Mouse (Mus musculus) mammary gland, adult 2 months (tissue): Measurements from ENCODE around the gene Ppp1r12a. TPM values are rescaled to one million over a fixed set of nuclear protein-coding genes. Genes with fewer than 3 reads are reported as not detected.

Source experiments
- polyA plus RNA-seq: library from polyadenylated mRNA; depleted of rRNA; stranded (reverse); fragments of >200 nt; gene quantifications from 2 replicates; pipeline ENCODE4 v1.2.3, GENCODE M21; 2012; ENCODE audit warnings: low replicate concordance; rRNA removed

The Ppp1r12a gene
- polyA plus RNA-seq = 15.0 and 23.6 TPM in 2 replicates

DNA sequence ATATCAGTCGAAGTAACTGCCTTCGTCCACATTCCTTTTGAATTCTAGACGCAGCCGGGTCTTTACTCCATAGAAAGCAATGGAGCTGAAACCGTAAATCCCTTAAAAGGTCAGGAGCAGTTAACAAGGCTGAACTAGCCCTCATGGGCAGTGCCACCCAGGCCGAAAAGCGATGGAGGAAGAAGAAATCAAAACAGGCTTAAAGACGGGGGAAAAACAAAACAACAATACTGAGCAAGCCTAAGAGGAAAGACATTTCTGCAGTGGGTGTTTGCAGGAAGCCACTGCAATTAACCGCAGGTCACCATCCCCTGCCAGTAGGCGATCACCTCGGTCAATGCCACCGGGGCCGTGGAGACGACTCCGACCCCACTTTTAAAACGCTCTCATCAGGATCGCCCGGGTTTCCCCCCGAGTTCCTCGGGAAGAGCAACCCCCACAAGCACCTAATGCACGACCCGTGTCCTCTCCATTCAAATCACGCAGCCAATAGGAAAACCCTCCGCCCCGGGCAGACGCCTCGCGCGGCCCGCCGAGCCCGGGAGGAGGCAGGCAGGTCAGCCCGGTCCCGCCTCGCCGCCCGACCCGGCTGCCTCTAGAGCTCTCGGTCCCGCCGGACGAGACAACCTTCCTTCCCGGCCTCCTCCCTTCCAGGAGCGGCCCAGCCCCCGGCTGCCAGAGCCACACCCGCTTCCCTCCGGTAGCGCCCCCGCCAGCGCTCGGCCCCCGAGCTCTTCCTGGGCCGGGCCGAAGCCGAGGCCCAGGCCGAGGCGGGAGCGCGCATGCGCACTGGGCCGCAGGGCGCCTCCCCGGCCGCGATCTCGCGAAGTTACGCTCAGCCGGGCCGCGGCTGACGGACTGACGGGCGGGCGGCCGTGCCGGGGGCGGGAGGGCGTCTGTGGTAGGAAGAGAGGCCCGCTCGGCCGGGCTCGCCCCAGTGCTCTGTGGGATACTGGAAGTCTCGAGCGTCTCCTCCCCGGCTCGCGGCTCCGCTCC, at the start of gene Ppp1r12a:
Gene Ppp1r12a (plus strand): TSS at position 933 of the 996 bp plus-strand sequence.

DNA sequence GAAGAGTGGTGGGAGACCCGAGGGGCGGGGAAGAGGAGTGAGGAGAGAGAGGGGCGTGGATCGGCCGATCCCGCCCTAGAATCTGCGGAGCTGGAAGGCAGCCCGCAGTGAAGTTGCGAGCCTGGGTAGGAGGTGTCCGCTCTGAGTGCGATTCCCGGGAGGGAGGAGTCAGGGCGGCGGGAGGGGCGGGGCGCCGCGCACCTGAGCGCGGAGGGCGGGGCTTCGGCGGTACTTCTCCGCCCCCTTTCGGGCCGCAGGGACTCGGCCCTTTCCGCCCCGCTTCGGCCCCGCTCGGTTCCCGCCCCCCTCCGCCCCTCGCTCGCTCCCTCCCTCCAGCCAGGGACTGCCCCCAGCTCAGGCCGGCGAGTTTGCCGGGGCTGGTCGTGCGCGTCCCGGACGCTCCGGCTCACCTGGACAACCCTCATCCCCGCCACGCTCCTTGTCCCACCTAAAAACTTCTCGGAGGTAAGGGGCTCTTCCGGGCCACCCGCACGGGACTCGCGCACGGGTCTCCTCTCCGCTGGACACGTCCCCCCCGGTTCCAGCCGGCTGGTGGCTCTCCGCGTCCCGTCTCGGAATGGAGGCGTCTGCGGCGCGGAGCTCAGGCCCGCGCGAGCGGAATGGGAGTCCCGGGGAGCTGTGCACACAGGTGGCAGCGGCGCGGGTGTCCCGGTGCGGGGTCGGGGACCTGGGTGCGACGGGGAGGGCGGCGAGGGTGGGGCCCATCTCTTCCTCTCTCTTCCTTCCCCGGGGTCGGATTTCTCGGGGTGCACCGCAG, 170.0 kb downstream of the Ppp1r12a start, which contains the start of gene Pawr:
Gene Pawr (plus strand): TSS at position 338 of the 778 bp plus-strand sequence.

Other genes with a start within 250 kb of the Ppp1r12a start
- 2.3 and 10.5 TPM in 2 replicates for gene Pawr, start 169.9 kb downstream of the Ppp1r12a start, polyA plus RNA-seq